Mouse (Mus musculus): ENCODE measurements around the gene Rnft2. TPM values are rescaled to one million over a fixed set of nuclear protein-coding genes. Genes with fewer than 3 reads are reported as not detected.

The Rnft2 gene
- total RNA-seq, 2 experiments from 2014 or later, result 68.1 to 71.9 TPM

DNA sequence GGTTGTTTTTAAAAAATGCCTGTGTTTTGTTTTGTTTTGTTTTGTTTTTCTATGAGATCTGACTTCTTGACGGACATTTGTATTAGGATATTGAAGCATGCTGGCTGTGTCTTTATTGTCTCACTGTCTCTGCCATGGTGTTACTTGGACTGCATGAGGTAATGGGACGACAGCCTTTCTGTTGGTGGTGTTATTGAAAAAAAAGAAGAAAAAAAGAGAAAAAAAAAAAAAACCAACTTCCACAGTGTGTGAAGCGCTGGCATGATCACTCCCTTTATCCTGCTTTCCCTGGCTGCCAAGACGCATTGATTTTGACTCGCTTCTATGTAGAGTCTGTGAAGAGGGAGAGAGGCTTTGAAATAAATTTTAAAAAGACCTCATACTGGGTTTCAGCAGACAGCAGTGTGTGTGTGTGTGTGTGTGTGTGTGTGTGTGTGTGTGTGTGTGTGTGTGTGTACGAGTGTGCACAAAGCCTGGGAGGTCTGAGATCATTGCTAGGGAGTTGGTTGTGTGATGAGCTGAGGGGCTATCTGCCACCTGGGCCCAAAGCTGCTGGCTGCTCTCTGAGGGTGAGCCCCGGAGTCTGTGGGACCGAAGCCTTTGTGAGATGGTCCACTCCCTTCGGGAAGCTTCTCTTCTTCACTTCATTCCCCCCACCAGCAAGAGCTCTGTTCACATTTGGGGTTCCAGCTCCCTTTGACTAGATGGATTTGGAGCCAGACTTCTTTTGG, 57.8 kb downstream of the Rnft2 start:
- DNase-seq (ENCODE audit: low spot score in 2 of 2), result no peak
- TF ChIP-seq CTCF (conservative IDR thresholded peaks at IDR 0.05), result no peak

GRCm38 (mm10) chr5:118177640-118178039, 67.3 kb downstream of the Rnft2 start:
- no peak for TF ChIP-seq CTCF (conservative IDR thresholded peaks at IDR 0.05)
- no peak for DNase-seq (ENCODE audit: low spot score in 2 of 2)
- Histone ChIP-seq H3K27ac (no peak overlapping the region), H3K4me3 (no peak overlapping the region)

More for the DNA sequence above, 57.8 kb downstream of the Rnft2 start:
- Histone ChIP-seq H3K4me3 (no peak overlapping the region), H3K27ac (no peak overlapping the region)

- Histone ChIP-seq H3K4me3 (no peak overlapping the region), H3K27ac (no peak overlapping the region)
- TF ChIP-seq CTCF (conservative IDR thresholded peaks at IDR 0.05), result peak; percentile 65
- DNase-seq (ENCODE audit: low spot score in 2 of 2), result no peak
Measured at GRCm38 (mm10) chr5:118175137-118175536, 69.8 kb downstream of the Rnft2 start.

DNA sequence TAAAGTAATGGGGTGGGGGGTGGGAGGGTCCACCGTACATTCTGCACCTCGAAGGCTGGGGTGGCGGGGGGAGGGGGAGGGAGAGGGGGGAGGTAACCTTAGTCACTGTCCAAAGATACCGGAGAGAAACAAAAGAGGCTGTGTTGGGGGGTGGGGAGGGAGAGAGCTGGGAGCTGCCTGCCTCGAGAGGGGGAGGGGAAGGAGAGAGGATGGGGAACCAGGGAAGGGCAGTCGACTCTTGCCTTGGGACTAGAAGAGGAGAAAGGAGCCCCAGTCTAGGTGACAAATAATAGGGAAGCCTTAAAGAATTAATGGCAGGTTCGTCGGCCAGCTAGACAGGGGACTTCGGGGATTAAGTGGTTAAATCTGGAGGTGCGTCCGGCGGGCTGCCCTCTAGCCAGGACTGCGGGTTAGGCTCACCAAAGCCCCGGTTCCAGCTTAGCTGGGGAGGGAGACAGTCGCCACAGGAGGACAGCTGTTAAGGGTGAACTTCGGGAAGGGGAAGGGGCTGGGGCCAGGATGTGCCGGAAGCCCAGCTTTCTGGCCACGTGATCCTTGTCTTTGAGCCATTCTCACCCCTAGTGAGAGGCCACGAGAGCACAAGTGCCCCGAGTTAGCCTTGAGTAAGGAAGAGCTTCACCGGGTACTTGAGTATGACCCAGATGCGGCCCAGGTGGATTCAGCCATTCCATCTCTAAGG, 70.5 kb downstream of the Rnft2 start:
- no peak overlapping the region for H3K4me3 ChIP-seq
- no peak overlapping the region for H3K27ac ChIP-seq
- DNase-seq (ENCODE audit: low spot score in 2 of 2), result no peak
- TF ChIP-seq CTCF (conservative IDR thresholded peaks at IDR 0.05), result no peak

GRCm38 (mm10) chr5:118172078-118172723, 72.7 kb downstream of the Rnft2 start:
- Histone ChIP-seq H3K4me3 (peak overlapping the region; percentile 58), H3K27ac (no peak overlapping the region; the same call in 1 of the 2 replicates)
- TF ChIP-seq CTCF (conservative IDR thresholded peaks at IDR 0.05), result no peak
- no peak for DNase-seq (ENCODE audit: low spot score in 2 of 2)

- peak; percentile 29 to 54 for DNase-seq (ENCODE audit: low spot score in 2 of 2)
- no peak for TF ChIP-seq CTCF (conservative IDR thresholded peaks at IDR 0.05)
- Histone ChIP-seq H3K27ac (peak overlapping the region; percentile 78), H3K4me3 (peak overlapping the region; percentile 58)
Measured at GRCm38 (mm10) chr5:118171665-118172064, 73.3 kb downstream of the Rnft2 start.

- Histone ChIP-seq H3K27ac (peak overlapping the region; percentile 78), H3K4me3 (peak overlapping the region; percentile 58)
- TF ChIP-seq CTCF (conservative IDR thresholded peaks at IDR 0.05), result peak; percentile 52
- DNase-seq (ENCODE audit: low spot score in 2 of 2), result no peak
Measured at GRCm38 (mm10) chr5:118170888-118171529, 73.9 kb downstream of the Rnft2 start.

- DNase-seq (ENCODE audit: low spot score in 2 of 2), result no peak
- Histone ChIP-seq H3K4me3 (peak overlapping the region; percentile 64), H3K27ac (peak overlapping the region; percentile 78)
- peak; percentile 60 for TF ChIP-seq CTCF (conservative IDR thresholded peaks at IDR 0.05)
Measured at GRCm38 (mm10) chr5:118169222-118170221, 75.4 kb downstream of the Rnft2 start.

GRCm38 (mm10) chr5:118167561-118167995, 77.3 kb downstream of the Rnft2 start:
- DNase-seq (ENCODE audit: low spot score in 2 of 2), result peak; percentile 40 to 75
- no peak overlapping the region for H3K27ac ChIP-seq
- no peak overlapping the region for H3K4me3 ChIP-seq
- no peak for TF ChIP-seq CTCF (conservative IDR thresholded peaks at IDR 0.05)

- Histone ChIP-seq H3K27ac (no peak overlapping the region), H3K4me3 (no peak overlapping the region)
- peak; percentile 61 for TF ChIP-seq CTCF (conservative IDR thresholded peaks at IDR 0.05)
- DNase-seq (ENCODE audit: low spot score in 2 of 2), result no peak
Measured at GRCm38 (mm10) chr5:118165462-118165861, 79.5 kb downstream of the Rnft2 start.

- Histone ChIP-seq H3K27ac (no peak within 1 kb of the TSS), H3K4me3 (no peak within 1 kb of the TSS)
- DNase-seq (ENCODE audit: low spot score in 2 of 2), result no peak
- no peak for TF ChIP-seq CTCF (conservative IDR thresholded peaks at IDR 0.05)
Measured at GRCm38 (mm10) chr5:118164581-118164980, 80.3 kb downstream of the Rnft2 start, which contains the start of gene Hrk. Gene Hrk, plus strand, starts transcription at chr5:118164648.
